Mouse (Mus musculus): ENCODE results near the gene Gm45140. TPM values are rescaled to one million over a fixed set of nuclear protein-coding genes. Genes with fewer than 3 reads are reported as not detected.

The Gm45140 gene
- polyA plus RNA-seq, 1 experiment: not detected

- Histone ChIP-seq H3K27ac (ENCODE audit: insufficient read depth, low read depth, low read length) (peak within 1 kb of the TSS; percentile 100), H3K4me1 (ENCODE audit: control insufficient read depth, insufficient read depth, low read length) (no peaks in the 10 kb centered on the region), H3K4me3 (ENCODE audit: insufficient read depth, low read depth, low read length) (peak within 1 kb of the TSS; percentile 71)
- under 1% methylated on average over 46 of the region's 46 CpGs for WGBS
- peak; percentile 78 for TF ChIP-seq POLR2A (IDR thresholded peaks at IDR 0.05; ENCODE audit: insufficient read depth, low read depth, low read length)
- no peak for TF ChIP-seq CTCF (IDR thresholded peaks at IDR 0.05; ENCODE audit: insufficient read depth, low read depth, low read length)
Observed at GRCm38 (mm10) chr6:87838551-87839197, 3.1 kb upstream of the Gm45140 start, which contains the start of gene Isy1. Gene Isy1, minus strand, starts transcription at chr6:87838798.

- Histone ChIP-seq H3K4me1 (ENCODE audit: control insufficient read depth, insufficient read depth, low read length) (no peaks in the 10 kb centered on the region), H3K27ac (ENCODE audit: insufficient read depth, low read depth, low read length) (no peak overlapping the region), H3K4me3 (ENCODE audit: insufficient read depth, low read depth, low read length) (no peak overlapping the region)
- TF ChIP-seq CTCF (IDR thresholded peaks at IDR 0.05; ENCODE audit: insufficient read depth, low read depth, low read length): no peak
- TF ChIP-seq POLR2A (IDR thresholded peaks at IDR 0.05; ENCODE audit: insufficient read depth, low read depth, low read length): no peak
- WGBS: 94% methylated on average over 2 of the region's 2 CpGs
Observed at GRCm38 (mm10) chr6:87820366-87820765, 15.2 kb downstream of the Gm45140 start.

GRCm38 (mm10) chr6:87814486-87814885 lies 21.1 kb downstream of the Gm45140 start:
- Histone ChIP-seq H3K4me3 (ENCODE audit: insufficient read depth, low read depth, low read length) (no peak overlapping the region), H3K27ac (ENCODE audit: insufficient read depth, low read depth, low read length) (no peak overlapping the region), H3K4me1 (ENCODE audit: control insufficient read depth, insufficient read depth, low read length) (peaks cover 16% of the 10 kb centered on the region)
- no peak for TF ChIP-seq CTCF (IDR thresholded peaks at IDR 0.05; ENCODE audit: insufficient read depth, low read depth, low read length)
- TF ChIP-seq POLR2A (IDR thresholded peaks at IDR 0.05; ENCODE audit: insufficient read depth, low read depth, low read length): no peak
- 89% methylated on average over 5 of the region's 5 CpGs for WGBS

GRCm38 (mm10) chr6:87812656-87813055 lies 22.9 kb downstream of the Gm45140 start:
- 86% methylated on average over 1 of the region's 1 CpGs for WGBS
- Histone ChIP-seq H3K27ac (ENCODE audit: insufficient read depth, low read depth, low read length) (0 out of 2 replicates have a peak overlapping the region, but pooled peaks have one; percentile 22), H3K4me3 (ENCODE audit: insufficient read depth, low read depth, low read length) (no peak overlapping the region), H3K4me1 (ENCODE audit: control insufficient read depth, insufficient read depth, low read length) (peaks cover 19% of the 10 kb centered on the region)
- no peak for TF ChIP-seq POLR2A (IDR thresholded peaks at IDR 0.05; ENCODE audit: insufficient read depth, low read depth, low read length)
- no peak for TF ChIP-seq CTCF (IDR thresholded peaks at IDR 0.05; ENCODE audit: insufficient read depth, low read depth, low read length)

- TF ChIP-seq POLR2A (IDR thresholded peaks at IDR 0.05; ENCODE audit: insufficient read depth, low read depth, low read length) (peak; percentile 81), CTCF (IDR thresholded peaks at IDR 0.05; ENCODE audit: insufficient read depth, low read depth, low read length) (no peak)
- H3K27ac ChIP-seq (ENCODE audit: insufficient read depth, low read depth, low read length): peak within 1 kb of the TSS; percentile 44; the same call in 1 of the 2 replicates
- 1% methylated on average over 55 of the region's 56 CpGs for WGBS
- H3K4me1 ChIP-seq (ENCODE audit: control insufficient read depth, insufficient read depth, low read length): peaks cover 19% of the 10 kb centered on the region
- peak within 1 kb of the TSS; percentile 77 for H3K4me3 ChIP-seq (ENCODE audit: insufficient read depth, low read depth, low read length)
Observed at GRCm38 (mm10) chr6:87811675-87812338, 23.8 kb downstream of the Gm45140 start, which contains the start of gene Rab43. Gene Rab43, minus strand, starts transcription at chr6:87812164.

GRCm38 (mm10) chr6:87810713-87811669 lies 24.6 kb downstream of the Gm45140 start:
- peak overlapping the region; percentile 77 for H3K4me3 ChIP-seq (ENCODE audit: insufficient read depth, low read depth, low read length)
- no peak for TF ChIP-seq POLR2A (IDR thresholded peaks at IDR 0.05; ENCODE audit: insufficient read depth, low read depth, low read length)
- no peak for TF ChIP-seq CTCF (IDR thresholded peaks at IDR 0.05; ENCODE audit: insufficient read depth, low read depth, low read length)
- peaks cover 19% of the 10 kb centered on the region for H3K4me1 ChIP-seq (ENCODE audit: control insufficient read depth, insufficient read depth, low read length)
- WGBS: under 1% methylated on average over 76 of the region's 77 CpGs
- peak overlapping the region; percentile 44; the same call in 1 of the 2 replicates for H3K27ac ChIP-seq (ENCODE audit: insufficient read depth, low read depth, low read length)

GRCm38 (mm10) chr6:87810311-87810710 lies 25.3 kb downstream of the Gm45140 start:
- peak overlapping the region; percentile 77 for H3K4me3 ChIP-seq (ENCODE audit: insufficient read depth, low read depth, low read length)
- H3K4me1 ChIP-seq (ENCODE audit: control insufficient read depth, insufficient read depth, low read length): peaks cover 19% of the 10 kb centered on the region
- no peak overlapping the region for H3K27ac ChIP-seq (ENCODE audit: insufficient read depth, low read depth, low read length)
- TF ChIP-seq CTCF (IDR thresholded peaks at IDR 0.05; ENCODE audit: insufficient read depth, low read depth, low read length) (no peak), POLR2A (IDR thresholded peaks at IDR 0.05; ENCODE audit: insufficient read depth, low read depth, low read length) (no peak)
- WGBS: 44% methylated on average over 6 of the region's 6 CpGs

- TF ChIP-seq CTCF (IDR thresholded peaks at IDR 0.05; ENCODE audit: insufficient read depth, low read depth, low read length) (no peak), POLR2A (IDR thresholded peaks at IDR 0.05; ENCODE audit: insufficient read depth, low read depth, low read length) (no peak)
- no peak overlapping the region; the same call in 1 of the 2 replicates for H3K27ac ChIP-seq (ENCODE audit: insufficient read depth, low read depth, low read length)
- H3K4me1 ChIP-seq (ENCODE audit: control insufficient read depth, insufficient read depth, low read length): peaks cover 19% of the 10 kb centered on the region
- H3K4me3 ChIP-seq (ENCODE audit: insufficient read depth, low read depth, low read length): no peak overlapping the region
- WGBS: 74% methylated on average over 6 of the region's 6 CpGs
Observed at GRCm38 (mm10) chr6:87809651-87810161, 25.9 kb downstream of the Gm45140 start.

Data from olfactory bulb, adult 2 months (tissue).